Mouse (Mus musculus) adrenal gland, adult 2 months (tissue): ENCODE results near the gene Rnf208. TPM values are rescaled to one million over a fixed set of nuclear protein-coding genes. Genes with fewer than 3 reads are reported as not detected.
A peak's percentile ranks its signal among the peaks of the same experiment; 100 is the strongest.

ENCODE experiments used
- DNase-seq: peaks from one replicate; pipeline ENCODE4 v3.0.0; 2021
- long read RNA-seq: library from polyadenylated mRNA; stranded (forward); transcript quantifications from one replicate; pipeline ENCODE4 v2.0.0, GENCODE M21; 2021
- polyA plus RNA-seq: library from polyadenylated mRNA; depleted of rRNA; stranded (reverse); fragments of >200 nt; gene quantifications from 2 replicates; pipeline ENCODE4 v1.2.3, GENCODE M21; 2012; rRNA removed
- total RNA-seq, 2 experiments: library from RNA; stranded (reverse); gene quantifications; 2 replicates each; pipeline ENCODE4 v1.2.3; 2021

The Rnf208 gene
- total RNA-seq (1 to 10 TPM; 6.7 to 8.5 TPM), polyA plus RNA-seq (25.8 and 36.4 TPM in 2 replicates)
- long read RNA-seq, partial matches to known transcripts, result 0 of 4 reads
- long read RNA-seq, other reads (novel, unspliced or antisense), result 0 of 4 reads

DNA sequence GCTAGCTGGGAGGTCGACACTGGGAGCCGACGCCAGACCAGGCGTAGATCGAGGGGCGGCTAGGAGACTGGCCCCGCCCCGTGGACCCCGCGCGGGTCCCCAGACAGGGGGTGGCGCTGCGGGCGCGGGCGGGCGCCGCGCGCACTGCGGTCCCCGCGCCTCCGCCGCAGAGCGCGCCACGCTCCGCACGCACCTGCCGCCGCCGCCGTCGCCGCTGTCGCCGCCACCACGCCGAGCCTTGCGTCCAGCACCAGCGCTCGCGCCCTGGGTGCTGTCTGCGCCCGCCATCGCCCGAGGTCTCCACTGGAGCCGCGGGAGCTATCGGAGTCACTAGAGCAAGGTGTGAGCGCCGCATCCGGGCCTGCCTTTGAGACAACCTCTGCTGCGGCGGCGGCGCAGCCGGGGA lies at the start of gene Rnf208, which contains the start of gene Cysrt1:
Gene Rnf208, plus strand, starts transcription at position 155 of the 406 bp plus-strand sequence.
Gene Cysrt1, minus strand, starts transcription at position 352 of the 406 bp plus-strand sequence.
- no peak for DNase-seq

DNA sequence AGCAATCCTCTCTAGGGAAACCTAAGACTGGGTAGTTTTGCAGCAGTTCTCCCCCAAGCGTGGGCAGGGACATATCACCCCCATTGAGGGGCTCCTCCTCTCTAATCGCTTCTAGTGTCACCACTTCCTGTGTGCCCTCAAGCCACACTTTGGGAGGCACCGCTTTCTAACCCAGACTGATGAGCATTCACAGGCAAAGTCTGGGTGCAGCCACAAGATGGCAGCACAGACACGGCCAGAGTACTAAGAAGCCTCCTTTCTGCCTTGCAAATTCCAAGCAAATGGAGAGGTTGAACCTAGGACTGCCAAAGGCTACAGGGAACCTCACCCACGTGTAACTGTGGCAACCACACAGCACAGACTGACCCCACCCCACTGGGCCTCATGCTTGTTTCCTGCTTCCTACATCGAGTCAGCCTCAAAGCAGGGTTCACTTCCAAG lies 48.7 kb upstream of the Rnf208 start:
- peak; percentile 85 for DNase-seq

DNA sequence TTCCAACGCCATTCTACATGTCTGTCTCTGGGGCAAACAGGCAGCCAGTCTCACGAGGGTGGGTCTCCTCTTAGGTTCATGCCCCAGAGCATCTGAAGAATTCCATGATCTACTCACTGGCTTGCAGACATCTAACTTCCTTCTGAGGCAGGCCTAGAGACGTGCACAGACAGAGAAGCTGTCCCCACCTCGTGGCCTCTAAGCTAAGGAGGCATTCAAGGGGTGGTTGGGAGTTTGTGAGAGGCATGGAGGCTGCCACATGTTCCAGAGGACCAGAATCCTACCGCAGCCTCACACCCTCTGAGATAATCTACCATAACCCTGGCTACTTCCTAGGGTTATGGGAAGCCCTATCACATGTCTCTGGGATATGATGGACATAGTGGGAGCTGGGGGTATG lies 48.0 kb upstream of the Rnf208 start:
- DNase-seq, result no peak

DNA sequence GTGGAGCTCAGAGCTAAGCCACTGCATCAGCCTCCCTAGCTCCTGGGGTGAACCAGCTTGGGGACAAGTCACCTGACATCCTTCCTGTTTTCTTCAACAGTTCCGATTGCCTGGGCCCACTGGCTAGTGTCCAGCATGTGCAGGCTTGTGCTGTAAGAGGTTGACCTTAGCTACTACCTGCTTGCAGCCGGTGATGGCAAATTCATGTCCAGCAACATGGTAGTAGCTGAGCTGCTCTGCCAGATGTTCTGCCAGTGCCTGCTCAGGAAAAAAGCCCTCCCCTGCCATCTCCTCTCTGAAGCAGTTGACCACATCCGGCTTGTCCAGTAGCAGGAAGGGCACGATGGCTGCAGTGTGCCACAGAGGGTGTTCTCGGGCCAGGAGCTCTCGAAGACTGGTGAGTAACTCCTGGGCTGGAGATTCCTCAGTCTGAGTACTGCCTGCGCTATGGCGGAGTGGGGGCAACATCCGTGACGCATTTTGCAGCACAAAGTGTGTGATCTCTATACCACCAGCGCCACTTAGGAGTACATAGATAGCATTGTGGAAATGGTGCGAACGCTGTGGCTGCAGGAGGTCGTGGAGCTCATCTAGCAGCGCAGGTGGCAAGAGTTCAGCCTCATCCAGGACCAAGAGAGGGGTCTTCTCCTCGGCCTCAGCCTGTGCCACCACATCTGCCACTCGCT lies 47.4 kb upstream of the Rnf208 start:
- DNase-seq, result peak; percentile 30

- DNase-seq, result peak; percentile 89
Measured at GRCm38 (mm10) chr2:25195211-25196156, 46.6 kb upstream of the Rnf208 start.

DNA sequence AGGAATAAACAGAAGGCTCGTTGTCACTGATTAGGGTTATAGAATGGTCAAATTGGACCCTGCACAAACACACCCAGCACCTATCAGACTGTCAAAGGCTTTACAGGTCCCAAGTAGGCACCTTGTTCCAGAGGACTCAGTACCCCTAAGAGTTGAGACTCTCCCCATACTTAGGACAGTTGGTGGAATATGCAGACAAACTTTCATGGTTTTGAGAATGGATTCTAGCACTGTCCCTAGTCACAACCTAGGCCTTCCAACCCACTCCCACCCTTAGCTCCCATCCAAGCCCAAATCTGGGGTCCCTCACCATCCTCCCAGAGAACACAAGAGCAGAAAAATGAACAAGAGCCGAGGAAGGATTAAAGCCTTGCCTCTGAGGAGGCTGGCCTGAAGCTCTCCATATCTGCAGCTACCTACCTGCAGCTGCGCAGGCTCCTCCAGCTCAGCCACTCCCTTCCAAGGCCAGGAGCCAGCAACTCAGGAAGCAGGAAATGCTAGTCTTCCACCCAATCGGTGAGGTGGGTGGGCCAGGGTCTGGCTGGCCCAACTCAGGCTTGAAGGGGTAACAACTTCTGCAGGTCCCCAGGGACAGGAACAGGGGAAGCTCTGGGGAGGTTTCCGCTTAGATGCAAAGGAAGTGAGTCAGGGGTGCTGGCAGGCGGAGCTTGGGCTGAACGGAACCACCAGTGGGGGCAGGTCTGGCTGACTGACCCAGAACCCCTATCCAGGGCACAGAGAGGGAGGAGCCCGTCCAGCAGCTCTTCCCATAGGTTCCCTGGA lies 45.7 kb upstream of the Rnf208 start, which contains the start of gene Tor4a:
Gene Tor4a, minus strand, starts transcription at position 715 of the 783 bp plus-strand sequence.
- peak; percentile 93 for DNase-seq

- no peak for DNase-seq
Measured at GRCm38 (mm10) chr2:25197191-25197590, 44.9 kb upstream of the Rnf208 start.

DNA sequence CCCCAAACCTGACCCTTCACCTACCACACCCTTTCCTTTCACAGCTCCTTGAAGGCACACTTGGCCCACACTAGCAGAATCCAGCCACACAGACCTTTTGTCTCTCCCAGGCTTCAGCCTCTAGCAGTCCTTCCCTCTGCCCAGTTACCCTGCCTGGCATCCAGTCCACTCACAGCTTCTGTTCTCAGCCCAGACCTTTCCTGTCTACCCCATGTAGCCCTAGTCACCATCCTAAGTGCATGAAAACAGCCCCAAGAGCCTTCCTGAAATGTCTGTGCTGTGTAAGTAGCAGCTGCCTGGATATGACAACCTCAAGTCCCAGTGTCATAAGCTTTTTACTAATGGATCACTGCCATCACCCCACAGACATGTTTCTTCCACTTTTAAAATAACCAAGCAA lies 44.1 kb upstream of the Rnf208 start:
- DNase-seq, result no peak

DNA sequence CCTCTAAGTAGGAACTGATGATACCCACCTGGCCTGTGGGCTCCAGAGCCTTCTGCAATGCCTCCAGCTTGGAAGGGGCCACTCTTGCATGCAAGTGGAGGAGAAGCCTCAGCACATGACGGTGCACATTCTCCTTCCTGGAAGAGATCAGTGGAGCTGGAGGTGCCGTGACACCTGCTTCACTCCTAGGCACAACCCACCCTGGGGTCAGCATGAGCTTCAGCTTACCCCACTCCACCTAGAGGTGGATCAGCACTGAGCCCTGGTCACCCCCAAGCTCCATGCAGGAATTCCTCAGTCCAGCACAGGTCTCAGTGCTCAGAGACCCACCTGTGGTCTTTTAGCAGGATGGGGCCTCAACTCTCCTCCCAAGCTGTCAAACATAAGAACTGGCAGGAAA lies 41.4 kb upstream of the Rnf208 start:
- DNase-seq, result no peak

GRCm38 (mm10) chr2:25203631-25204214 lies 38.3 kb upstream of the Rnf208 start:
- no peak for DNase-seq

GRCm38 (mm10) chr2:25207593-25207992 lies 34.5 kb upstream of the Rnf208 start:
- DNase-seq, result no peak

DNA sequence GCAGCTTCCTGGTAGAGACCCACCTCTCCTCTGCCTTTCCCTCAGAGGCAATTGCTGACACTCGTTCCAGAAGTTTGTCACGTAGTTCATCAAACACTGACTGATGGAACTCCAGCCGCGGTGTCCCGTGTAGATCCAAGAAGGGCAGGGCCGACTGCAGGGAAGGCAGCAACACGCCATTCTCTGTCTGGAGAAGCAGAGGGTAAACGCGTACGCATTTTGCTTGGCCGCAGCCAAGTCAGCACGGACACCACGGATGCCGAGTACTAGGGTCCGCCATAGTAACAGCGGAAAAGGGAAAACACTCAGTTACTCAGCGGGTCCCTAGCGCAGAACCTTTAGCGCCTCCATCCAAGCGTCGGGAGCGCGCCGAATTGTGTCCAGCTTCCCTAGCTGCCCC lies 31.4 kb upstream of the Rnf208 start:
- no peak for DNase-seq

- peak; percentile 95 for DNase-seq
Measured at GRCm38 (mm10) chr2:25211121-25211670, 30.9 kb upstream of the Rnf208 start, which contains the start of gene Nelfb. TSS of gene Nelfb (minus strand) at chr2:25211489.

DNA sequence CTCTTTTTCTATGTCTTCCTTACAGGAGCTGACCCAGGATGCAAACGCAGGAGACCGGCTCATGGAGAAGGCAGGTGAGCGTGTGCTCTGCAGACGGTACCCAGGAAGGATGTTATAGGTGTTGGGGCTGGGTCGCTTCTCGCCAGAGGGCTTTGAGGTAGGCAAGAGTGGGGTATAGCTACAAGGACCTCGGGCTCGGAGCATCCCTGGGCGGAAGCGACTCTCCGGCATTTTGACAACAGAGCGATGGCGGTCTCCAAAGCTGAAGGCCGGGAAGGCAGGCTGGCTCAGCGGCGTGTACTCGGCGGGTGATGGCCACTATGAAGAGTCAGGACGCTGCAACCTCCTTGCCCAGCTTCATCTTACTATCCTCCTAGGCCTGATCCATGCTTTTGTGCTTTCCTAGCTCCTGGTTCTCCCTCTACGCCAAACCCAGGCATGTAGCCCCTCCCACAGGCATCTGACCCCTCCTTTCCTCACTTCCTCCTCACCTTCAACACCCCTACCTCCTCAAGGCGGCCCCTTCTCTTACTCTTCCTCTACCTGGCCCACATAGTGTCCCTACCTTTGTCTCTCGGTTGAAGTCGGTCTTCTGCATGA lies 28.7 kb upstream of the Rnf208 start:
- DNase-seq, result no peak

DNA sequence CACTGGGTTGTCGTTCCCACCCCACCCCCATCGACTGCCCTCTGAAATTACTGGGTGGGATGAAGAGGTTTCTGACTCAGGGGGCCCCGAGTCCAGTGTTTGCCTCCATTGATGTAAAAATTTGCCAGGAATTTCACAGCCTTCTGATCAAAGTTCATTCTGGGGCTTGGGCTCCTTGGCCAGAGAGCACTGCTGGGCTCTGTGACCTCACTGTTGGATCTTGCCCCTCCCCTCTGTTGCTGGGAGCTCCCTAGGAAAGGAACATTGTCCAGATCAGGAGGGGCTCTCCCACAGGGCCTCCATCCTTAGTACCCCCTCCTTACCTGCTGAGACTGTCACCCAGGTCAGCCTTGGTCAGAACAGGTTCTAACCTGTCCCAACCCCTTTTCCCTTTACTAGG lies 27.6 kb upstream of the Rnf208 start, which contains the start of gene Stpg3:
Gene Stpg3, minus strand, starts transcription at position 194 of the 400 bp plus-strand sequence.
- no peak for DNase-seq

- DNase-seq, result no peak
Measured at GRCm38 (mm10) chr2:25217666-25218065, 24.4 kb upstream of the Rnf208 start.

GRCm38 (mm10) chr2:25218445-25218844 lies 23.6 kb upstream of the Rnf208 start, which contains the start of gene Fam166a:
TSS of gene Fam166a (plus strand) at chr2:25218745.
- DNase-seq, result no peak

DNA sequence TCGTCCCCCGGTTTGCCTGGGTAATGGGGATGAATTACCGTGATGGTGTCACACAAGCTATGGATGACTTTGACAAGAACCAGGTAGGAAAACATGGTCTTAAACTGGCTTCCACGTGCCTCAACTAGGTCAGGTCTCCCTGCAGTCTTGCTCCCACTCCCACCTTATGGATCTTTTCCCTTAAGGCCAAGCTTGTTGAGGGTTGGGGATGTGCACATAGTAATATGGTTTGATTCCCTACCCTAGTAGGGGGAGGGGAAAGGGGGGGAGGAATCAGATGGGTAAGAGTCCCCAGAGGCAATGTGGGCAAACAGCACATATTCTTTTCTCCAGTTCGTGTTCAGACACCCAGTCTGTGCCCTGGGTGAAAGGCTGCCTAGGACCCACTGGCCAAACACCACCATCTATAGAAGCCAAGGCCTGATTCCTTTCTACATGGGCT lies 20.7 kb upstream of the Rnf208 start:
- DNase-seq, result no peak

- DNase-seq, result peak; percentile 94
Measured at GRCm38 (mm10) chr2:25223681-25224491, 18.2 kb upstream of the Rnf208 start.

DNA sequence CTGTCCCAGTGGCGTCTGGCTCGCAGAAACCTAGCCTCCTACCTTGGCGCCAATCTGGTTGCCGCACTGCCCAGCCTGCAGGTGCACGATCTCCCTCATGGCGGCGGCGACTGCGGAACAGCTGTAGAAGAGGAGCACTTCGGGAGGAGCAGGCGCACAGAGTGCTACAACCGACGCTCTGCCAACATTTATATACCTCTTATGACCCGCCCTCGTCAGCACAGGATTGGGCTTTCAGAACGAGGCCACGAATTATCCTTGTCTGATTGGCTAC lies 17.6 kb upstream of the Rnf208 start, which contains the start of gene Tubb4b:
Gene Tubb4b, minus strand, starts transcription at position 211 of the 274 bp plus-strand sequence.
- DNase-seq, result no peak
